Mouse (Mus musculus) megakaryocyte, adult 5-6 weeks (primary cell): ENCODE results near the gene Gbx2. TPM values are rescaled to one million over a fixed set of nuclear protein-coding genes. Genes with fewer than 3 reads are reported as not detected.

Source experiments
- ATAC-seq: 2 replicates; pipeline ENCODE4 v1.8.0; 2016; ENCODE audit warnings: mild to moderate bottlenecking, inconsistent platforms; ENCODE audit not compliant: poor library complexity, severe bottlenecking
- total RNA-seq, 2 experiments: library from RNA; stranded (forward) in 1 of 2; stranded (reverse) in 1 of 2; fragments of 153-499, 151-499 nt in 1 of 2; fragments of 221-1000, 200-1000 nt in 1 of 2; gene quantifications; 2 replicates each; pipeline versions ENCODE4 v1.2.3 to v1.2.4; 2015 to 2017

Gene Gbx2
- total RNA-seq, 2 experiments from 2014 or later, result not detected

DNA sequence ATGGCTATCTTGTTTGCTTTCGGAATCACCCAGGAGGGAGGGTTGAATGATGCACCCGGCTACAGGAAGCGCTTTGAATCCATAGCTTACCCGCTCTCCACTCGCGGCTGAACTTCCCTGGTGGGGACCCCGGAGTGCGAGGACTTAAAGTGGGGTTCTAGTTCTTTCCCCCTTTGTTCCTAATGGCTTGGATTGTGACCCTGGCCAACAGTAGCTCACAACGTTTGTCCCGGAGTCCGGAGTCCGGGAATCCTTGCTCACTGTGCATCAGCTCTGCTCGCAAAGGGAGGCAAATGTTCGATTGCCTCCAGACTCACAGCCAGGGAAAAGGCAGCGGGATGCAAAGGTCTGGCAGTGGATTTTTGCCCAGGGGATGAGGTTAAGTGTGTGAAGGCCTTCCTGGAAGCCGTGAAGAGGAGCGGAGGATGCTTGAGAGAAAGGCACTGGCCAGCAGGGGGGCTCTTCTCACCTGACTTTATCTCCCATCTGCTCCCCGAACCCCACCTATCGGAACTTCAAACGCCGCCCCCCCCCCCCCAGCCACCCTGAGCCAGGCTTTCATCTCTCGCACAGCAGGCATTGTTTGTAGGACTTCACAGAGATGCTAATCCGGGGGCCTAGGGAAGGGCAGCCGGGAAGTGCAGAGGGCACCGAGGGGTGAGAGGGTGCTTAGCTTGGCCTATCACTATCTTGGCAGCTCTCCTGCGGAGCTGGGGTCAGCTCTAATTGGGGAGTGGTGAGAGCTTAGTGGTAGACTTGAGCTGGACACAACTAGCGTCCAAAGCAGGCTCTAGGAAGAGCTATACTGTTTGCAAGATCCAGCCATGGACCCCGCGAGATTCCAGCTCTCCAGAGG is 4.7 kb upstream of the Gbx2 start:
- no peak for ATAC-seq

- no peak for ATAC-seq
Measured at GRCm38 (mm10) chr1:89934316-89935260, 3.6 kb upstream of the Gbx2 start.

DNA sequence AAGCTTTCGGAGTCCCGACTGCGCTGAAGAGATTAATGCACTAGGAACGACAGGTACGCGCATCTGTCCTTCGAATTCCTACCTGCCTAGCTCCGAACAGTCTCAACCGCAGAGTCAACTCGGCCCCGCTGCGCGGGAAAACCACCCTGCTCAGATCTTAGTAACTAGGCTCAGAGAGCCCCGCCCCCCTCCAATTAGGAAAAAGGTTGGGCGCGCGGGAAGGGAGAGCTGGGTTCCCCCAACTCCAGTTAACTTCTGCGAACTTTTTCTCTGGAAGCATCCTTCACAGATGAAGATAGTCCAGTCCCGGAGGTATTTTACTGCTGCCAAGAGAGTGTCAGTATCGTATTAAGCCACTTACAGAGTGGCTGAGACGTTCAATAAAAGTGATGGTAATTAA is 2.8 kb upstream of the Gbx2 start:
- ATAC-seq, result no peak

DNA sequence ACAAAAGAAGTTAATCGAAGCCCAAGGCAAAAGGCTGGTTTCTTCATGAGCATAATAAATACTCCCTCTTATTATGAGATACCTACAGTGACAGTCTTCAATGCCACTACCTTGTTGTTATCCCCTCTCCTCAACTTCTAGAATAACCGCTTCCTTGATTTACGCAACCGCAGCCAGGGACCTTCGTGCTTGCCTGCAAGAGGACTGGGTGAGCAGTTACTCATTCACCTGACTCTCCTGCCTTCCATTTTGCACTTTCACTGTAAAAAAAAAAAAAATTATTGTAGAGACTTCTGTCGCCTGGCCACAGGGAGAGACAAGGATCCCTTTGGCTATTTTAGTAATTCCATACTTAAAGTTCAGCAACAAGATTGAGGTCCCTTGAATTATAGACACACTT is 2.0 kb upstream of the Gbx2 start:
- ATAC-seq, result no peak

DNA sequence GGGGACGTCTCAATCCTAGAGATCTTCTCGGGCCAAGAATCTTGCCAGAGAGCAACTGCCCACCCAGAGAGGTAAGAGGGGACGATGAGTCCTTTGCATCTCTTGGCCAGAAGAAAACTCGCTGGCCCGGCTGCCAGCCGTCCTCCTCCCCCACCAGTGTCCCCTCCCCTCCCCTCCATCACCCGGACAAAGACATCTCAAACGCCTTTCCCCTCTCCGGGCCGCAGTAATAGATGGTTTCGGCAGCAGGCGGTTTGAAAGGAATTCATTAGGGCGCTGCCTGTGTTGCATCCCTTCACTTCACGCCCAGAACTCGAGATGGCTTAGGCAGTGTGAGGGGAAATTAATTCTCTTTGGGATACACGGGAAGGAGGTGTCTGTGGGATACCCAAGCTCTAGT is 1.6 kb upstream of the Gbx2 start:
- no peak for ATAC-seq

DNA sequence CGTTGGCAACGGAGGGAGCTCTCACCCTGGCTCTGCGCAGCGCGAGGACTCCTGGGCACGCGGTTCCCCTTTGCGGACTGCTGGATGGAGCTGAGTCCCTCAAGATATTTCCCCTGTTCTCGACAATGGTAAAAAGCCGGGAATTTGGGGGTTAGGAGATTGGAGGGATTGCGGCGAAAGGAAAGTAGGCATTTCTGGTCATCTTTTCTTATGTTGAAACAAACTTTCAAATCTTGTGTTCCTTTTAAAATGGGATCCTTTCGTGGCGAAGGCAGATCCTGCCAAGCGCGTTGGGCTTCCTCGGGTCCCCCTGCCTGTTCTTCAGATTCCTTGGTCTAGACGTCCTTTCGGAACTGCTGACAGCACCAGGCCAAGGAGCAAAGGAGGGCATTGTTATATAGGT is 1.0 kb upstream of the Gbx2 start:
- no peak for ATAC-seq

DNA sequence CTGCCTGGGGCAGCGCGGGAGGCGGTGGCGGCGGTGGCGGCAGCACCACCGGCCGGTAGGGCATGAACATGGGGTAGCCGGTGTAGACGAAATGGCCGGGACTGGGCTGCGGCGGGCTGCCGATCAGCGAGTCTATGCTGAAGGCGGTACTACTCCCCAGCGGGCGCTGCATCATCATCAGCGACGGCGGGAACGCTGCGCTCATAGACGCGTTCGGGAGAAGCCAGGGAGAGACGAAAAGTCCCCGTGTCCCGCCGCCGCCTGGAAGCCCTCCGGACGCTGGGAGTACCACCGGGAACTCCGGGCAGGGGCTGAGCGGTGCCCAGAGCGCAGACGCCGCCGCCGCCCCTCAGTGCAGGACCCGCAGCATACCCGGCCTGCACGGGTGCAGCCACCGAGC is 428 bp downstream of the Gbx2 start:
- no peak for ATAC-seq

DNA sequence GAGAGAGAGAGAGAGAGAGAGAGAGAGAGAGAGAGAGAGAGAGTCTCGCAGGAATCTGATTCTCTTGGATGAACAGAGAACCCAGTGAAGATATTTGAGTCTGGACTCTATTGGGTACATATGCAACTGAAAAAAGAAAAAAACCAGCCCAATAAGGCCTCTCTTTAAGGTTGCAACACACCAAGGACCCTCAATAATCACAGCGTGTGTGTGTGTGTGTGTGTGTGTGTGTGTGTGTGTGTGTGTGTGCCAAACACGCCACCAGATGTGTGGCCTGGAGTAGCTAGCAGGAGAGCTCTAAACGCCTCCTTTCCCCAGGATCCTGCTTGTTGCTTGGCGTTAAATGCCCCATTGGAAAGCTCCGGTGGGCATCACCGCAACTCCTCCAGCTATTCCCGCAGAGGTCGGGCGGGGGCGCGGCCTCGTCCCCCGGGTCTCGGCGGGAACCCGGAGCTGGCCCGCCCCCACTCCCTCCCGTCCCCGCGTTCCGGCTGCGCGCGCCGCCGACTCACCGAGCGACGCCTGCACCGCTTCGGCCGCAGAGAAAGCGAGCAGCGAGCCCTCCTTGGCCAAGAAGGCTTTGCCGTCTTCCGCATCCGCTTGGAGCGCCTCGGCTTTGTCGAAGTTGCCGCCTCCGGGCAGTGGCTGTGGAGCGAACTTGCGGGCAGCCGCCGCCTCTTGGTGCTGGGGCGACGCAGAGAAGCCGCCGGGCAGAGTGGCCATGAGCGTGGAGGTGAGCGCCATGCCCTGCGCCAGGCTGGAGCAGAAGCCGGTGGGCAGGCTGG is 1.1 kb downstream of the Gbx2 start:
- ATAC-seq, result no peak

GRCm38 (mm10) chr1:89929181-89929580 is 1.8 kb downstream of the Gbx2 start:
- no peak for ATAC-seq

- no peak for ATAC-seq
Measured at GRCm38 (mm10) chr1:89928676-89929075, 2.3 kb downstream of the Gbx2 start.

- peak; percentile 23; the same call in 1 of the 2 replicates for ATAC-seq
Measured at GRCm38 (mm10) chr1:89927061-89927661, 3.8 kb downstream of the Gbx2 start.

GRCm38 (mm10) chr1:89926583-89927060 is 4.4 kb downstream of the Gbx2 start:
- no peak for ATAC-seq

- no peak for ATAC-seq
Measured at GRCm38 (mm10) chr1:89925501-89926190, 5.3 kb downstream of the Gbx2 start.

GRCm38 (mm10) chr1:89923642-89924020 is 7.3 kb downstream of the Gbx2 start:
- no peak for ATAC-seq

DNA sequence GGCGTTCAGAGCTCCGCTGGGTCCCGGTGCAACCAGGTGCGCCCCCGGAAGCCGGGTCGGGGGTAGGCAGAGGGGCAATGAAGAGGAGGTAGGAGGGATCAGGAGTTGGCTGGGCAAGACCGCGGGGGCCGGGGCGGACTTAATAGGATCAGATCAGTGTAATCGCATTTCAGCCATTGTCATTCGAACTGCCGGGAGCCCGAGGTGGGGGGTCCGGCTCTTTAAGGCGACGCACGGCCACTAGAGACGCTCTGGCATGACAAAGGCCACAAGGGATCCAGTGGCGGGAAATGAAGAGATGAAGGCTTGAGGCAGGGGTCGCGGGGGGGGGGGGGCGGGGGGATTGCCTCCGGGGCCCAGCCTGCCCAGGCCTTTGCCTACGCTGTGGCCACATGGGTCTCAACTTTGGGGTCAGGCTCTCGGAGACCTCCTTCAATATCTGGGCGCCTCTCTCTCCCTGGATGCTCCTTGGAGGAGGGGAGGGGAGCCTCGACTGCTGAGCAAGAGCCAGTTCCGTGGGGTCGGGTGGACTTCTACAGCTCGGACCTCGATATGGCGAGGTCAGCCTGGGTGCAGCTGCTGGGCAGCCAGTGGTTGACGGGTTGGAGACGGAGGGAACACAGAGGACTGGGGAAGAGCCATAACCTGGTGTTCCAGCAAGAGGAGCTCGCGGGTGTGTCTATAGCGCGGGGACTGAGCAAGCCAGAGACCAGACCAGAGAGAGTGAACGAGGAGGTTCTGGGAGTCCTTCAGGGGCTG is 7.9 kb downstream of the Gbx2 start:
- no peak for ATAC-seq

DNA sequence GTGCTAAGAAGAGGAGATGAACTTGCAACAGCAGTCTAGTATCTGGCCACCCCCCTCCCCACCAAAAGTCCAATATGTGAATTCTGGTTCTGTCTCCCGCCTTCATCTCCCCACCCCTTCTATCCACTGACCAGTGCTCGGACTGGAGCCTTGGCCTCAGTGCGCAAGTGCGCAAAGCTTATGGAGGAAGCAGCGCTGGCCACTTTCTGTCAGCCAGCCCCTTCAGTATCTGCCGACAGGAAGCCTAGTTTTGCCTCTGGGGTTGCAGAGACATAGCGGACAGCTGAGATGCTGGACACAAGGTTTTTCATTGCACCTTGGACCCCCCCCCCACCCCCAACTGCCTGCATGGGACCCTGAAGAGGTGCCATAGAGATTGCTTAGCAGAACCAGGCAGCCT is 8.7 kb downstream of the Gbx2 start:
- no peak for ATAC-seq

GRCm38 (mm10) chr1:89921806-89922205 is 9.2 kb downstream of the Gbx2 start:
- ATAC-seq, result no peak

GRCm38 (mm10) chr1:89919206-89919605 is 11.8 kb downstream of the Gbx2 start:
- no peak for ATAC-seq

- ATAC-seq, result no peak
Measured at GRCm38 (mm10) chr1:89918111-89918510, 12.9 kb downstream of the Gbx2 start.
